Comparison of ENCODE assay signal across 8 mouse cellular contexts in genomic region chr1:57406187-57407151, GRCm38 (mm10). TPM values are rescaled to one million over a fixed set of nuclear protein-coding genes. Genes with fewer than 3 reads are reported as not detected.
DNase-seq lines count a peak whose midpoint lies in the region; ATAC-seq and TF ChIP-seq lines count a peak whose summit lies in the region.

Gene Maip1 (plus strand): TSS chr1:57406328.
Gene Tyw5 (minus strand): TSS chr1:57407101.

- H3K36me3 ChIP-seq in ES-Bruce4 (ENCODE audit: control insufficient read depth, insufficient read depth, low read length, poor library complexity, severe bottlenecking) = no peaks in the 10 kb centered on the region
- H3K36me3 ChIP-seq in forebrain, embryonic 13.5 days (ENCODE audit: poor library complexity, severe bottlenecking) = no peaks in the 10 kb centered on the region
- H3K36me3 ChIP-seq in liver, postnatal 0 days (replicated peaks; ENCODE audit: insufficient read depth, low read length) = no peaks in the 10 kb centered on the region
- H3K36me3 ChIP-seq in neural tube, embryonic 13.5 days = 0 out of 2 replicates have a peak, but pooled peaks cover 2% of the 10 kb centered on the region

- intact Hi-C loops in heart, postnatal 10 days (cut with DNase I) = loop anchor here (5.0 kb wide), 1 partner anchor 986 kb away; the partner anchor contains the start of gene Bzw1

- under 1% methylated on average over 71 of the region's 72 CpGs for WGBS in forebrain, embryonic 13.5 days
- WGBS in liver, postnatal 0 days (ENCODE audit: insufficient replicate concordance) = under 1% methylated on average over 71 of the region's 72 CpGs
- WGBS in neural tube, embryonic 13.5 days = under 1% methylated on average over 70 of the region's 72 CpGs

- no peaks in the 10 kb centered on the region for H3K27me3 ChIP-seq in ES-Bruce4 (ENCODE audit: control insufficient read depth, insufficient read depth, low read length, poor library complexity, severe bottlenecking)
- H3K27me3 ChIP-seq in forebrain, embryonic 13.5 days = no peaks in the 10 kb centered on the region
- no peaks in the 10 kb centered on the region for H3K27me3 ChIP-seq in liver, postnatal 0 days (ENCODE audit: insufficient read depth, low read length)
- H3K27me3 ChIP-seq in neural tube, embryonic 13.5 days = no peaks in the 10 kb centered on the region

- peak; percentile 82 for DNase-seq in c-Kit-positive CD71-positive TER-119-positive erythroid progenitor cells, embryonic 14.5 days (ENCODE audit: low spot score)
- DNase-seq in heart, postnatal 10 days = peak; percentile 89 to 91
- DNase-seq in layer of hippocampus, adult 11-12 months (ENCODE audit: low spot score) = peak; percentile 78
- DNase-seq in liver, postnatal 0 days = peak; percentile 84
- DNase-seq in telencephalon, adult 2 months (ENCODE audit: low read depth, low spot score) = peak; percentile 90

- peak within 1 kb of the TSS; percentile 49 for H3K27ac ChIP-seq in ES-Bruce4 (ENCODE audit: insufficient read depth, low read length)
- peak within 1 kb of the TSS; percentile 77 for H3K27ac ChIP-seq in forebrain, embryonic 13.5 days
- peak within 1 kb of the TSS; percentile 99 for H3K27ac ChIP-seq in liver, postnatal 0 days (ENCODE audit: low read depth)
- peak within 1 kb of the TSS; percentile 96 for H3K27ac ChIP-seq in neural tube, embryonic 13.5 days (replicated peaks)

- H3K9ac ChIP-seq in ES-Bruce4 (ENCODE audit: low read depth, poor library complexity, severe bottlenecking) = peak within 1 kb of the TSS; percentile 75
- peak within 1 kb of the TSS; percentile 80 for H3K9ac ChIP-seq in forebrain, embryonic 13.5 days
- H3K9ac ChIP-seq in liver, postnatal 0 days (replicated peaks) = peak within 1 kb of the TSS; percentile 94
- H3K9ac ChIP-seq in neural tube, embryonic 13.5 days = peak within 1 kb of the TSS; percentile 88

- H3K4me3 ChIP-seq in ES-Bruce4 (ENCODE audit: low read depth, low read length) = peak within 1 kb of the TSS; percentile 79
- peak within 1 kb of the TSS; percentile 65 for H3K4me3 ChIP-seq in forebrain, embryonic 13.5 days
- peak within 1 kb of the TSS; percentile 86 for H3K4me3 ChIP-seq in liver, postnatal 0 days (ENCODE audit: low read depth, low read length)
- H3K4me3 ChIP-seq in neural tube, embryonic 13.5 days = peak within 1 kb of the TSS; percentile 83

- peak within 1 kb of the TSS; percentile 75 for H3K4me2 ChIP-seq in forebrain, embryonic 13.5 days
- H3K4me2 ChIP-seq in liver, postnatal 0 days (ENCODE audit: low read depth, low read length) = peak within 1 kb of the TSS; percentile 98
- H3K4me2 ChIP-seq in neural tube, embryonic 13.5 days = peak within 1 kb of the TSS; percentile 75

- ATAC-seq in forebrain, embryonic 13.5 days = peak; percentile 94
- ATAC-seq in liver, postnatal 0 days = peak; percentile 94
- peak; percentile 91 for ATAC-seq in neural tube, embryonic 13.5 days (ENCODE audit: low read depth)

- no peaks in the 10 kb centered on the region for H3K9me3 ChIP-seq in ES-Bruce4 (replicated peaks; ENCODE audit: control insufficient read depth, insufficient read depth, low read length, poor library complexity, severe bottlenecking)
- no peaks in the 10 kb centered on the region for H3K9me3 ChIP-seq in forebrain, embryonic 13.5 days (replicated peaks)
- H3K9me3 ChIP-seq in liver, postnatal 0 days (ENCODE audit: low read length) = no peaks in the 10 kb centered on the region
- H3K9me3 ChIP-seq in neural tube, embryonic 13.5 days = no peaks in the 10 kb centered on the region

- TF ChIP-seq CTCF in ES-Bruce4 (IDR thresholded peaks at IDR 0.05; ENCODE audit: low read depth, low read length) = no peak
- TF ChIP-seq CTCF in liver, postnatal 0 days (IDR thresholded peaks at IDR 0.05; ENCODE audit: low read depth) = 0 out of 2 replicates have a peak, but pooled peaks have one; percentile 14

- peak; percentile 12 for TF ChIP-seq POLR2A in ES-Bruce4 (IDR thresholded peaks at IDR 0.05; ENCODE audit: insufficient read depth, low read length)

- H3K4me1 ChIP-seq in ES-Bruce4 (ENCODE audit: control insufficient read depth, insufficient read depth, low read length) = no peaks in the 10 kb centered on the region
- peaks cover 34% of the 10 kb centered on the region for H3K4me1 ChIP-seq in forebrain, embryonic 13.5 days
- H3K4me1 ChIP-seq in liver, postnatal 0 days (ENCODE audit: insufficient read depth) = peaks cover 18% of the 10 kb centered on the region
- H3K4me1 ChIP-seq in neural tube, embryonic 13.5 days (replicated peaks) = peaks cover 36% of the 10 kb centered on the region

- no peak for TF ChIP-seq EP300 in ES-Bruce4 (IDR thresholded peaks at IDR 0.05; ENCODE audit: insufficient read depth, low read depth, low read length)
- TF ChIP-seq EP300 in liver, postnatal 0 days (IDR thresholded peaks at IDR 0.05; ENCODE audit: low read depth) = peak; percentile 37; the same call in 1 of the 2 replicates

RNA-seq across cellular contexts. Expression of gene Maip1, which starts in this region (rescaled TPM):
- polyA plus RNA-seq in ES-Bruce4 (2011; ENCODE audit: insufficient read depth, insufficient read length, low read depth, missing spikeins) = 10.7 and 11.4 TPM in 2 replicates
- polyA plus RNA-seq in forebrain, embryonic 13.5 days (2015; fragmentation: Nextera tagmentation; extraction: Ambion mirVana) = 17.4 and 18.4 TPM in 2 replicates
- total RNA-seq in heart, postnatal 10 days (2021) = 10 to 100 TPM; 11.7 to 11.9 TPM
- polyA plus RNA-seq in liver, postnatal 0 days (2015; fragmentation: Nextera tagmentation; extraction: Ambion mirVana) = 8.2 and 9.3 TPM in 2 replicates
- polyA plus RNA-seq in neural tube, embryonic 13.5 days (2015; fragmentation: Nextera tagmentation; extraction: Ambion mirVana) = 17.1 and 19.6 TPM in 2 replicates

RNA-seq across cellular contexts. Expression of gene Tyw5, which starts in this region (rescaled TPM):
- polyA plus RNA-seq in ES-Bruce4 (2011; ENCODE audit: insufficient read depth, insufficient read length, low read depth, missing spikeins) = 25.9 and 34.4 TPM in 2 replicates
- polyA plus RNA-seq in forebrain, embryonic 13.5 days (2015; fragmentation: Nextera tagmentation; extraction: Ambion mirVana) = 22.7 and 23.1 TPM in 2 replicates
- 10 to 100 TPM in 1 of 2 experiments, 1 to 10 TPM in 1; 8.1 to 11.8 TPM for total RNA-seq in heart, postnatal 10 days (2021)
- 11.6 and 13.9 TPM in 2 replicates for polyA plus RNA-seq in liver, postnatal 0 days (2015; fragmentation: Nextera tagmentation; extraction: Ambion mirVana)
- 25.5 and 28.2 TPM in 2 replicates for polyA plus RNA-seq in neural tube, embryonic 13.5 days (2015; fragmentation: Nextera tagmentation; extraction: Ambion mirVana)

Comparison
In these comparisons a context has a peak if more than half of its experiments do, and no peak if none do; other contexts are left out.
1. Peak in every context shown above with its lines: DNase-seq, ATAC-seq, H3K4me3 ChIP-seq and H3K27ac ChIP-seq.
2. H3K27ac ChIP-seq: peak in every context shown above with its lines; median percentile 99 in liver, postnatal 0 days; 96 in neural tube, embryonic 13.5 days; 77 in forebrain, embryonic 13.5 days; 49 in ES-Bruce4.